Mouse (Mus musculus) heart, postnatal 0 days (tissue): ENCODE results near the gene Arhgef33. TPM values are rescaled to one million over a fixed set of nuclear protein-coding genes. Genes with fewer than 3 reads are reported as not detected.
A peak's percentile ranks its signal among the peaks of the same experiment; 100 is the strongest.

Experiments
- ATAC-seq: fragments of 200-750 bp; cut with Nextera tagmentation; 2 replicates; pipeline ENCODE4 v1.8.0; 2017; ENCODE audit warnings: low read depth, moderate number of reproducible peaks, moderate library complexity; ENCODE audit not compliant: insufficient read depth
- DNase-seq: peaks from one replicate; pipeline ENCODE4 v3.0.0-alpha.2; 2016; ENCODE audit warnings: low spot score
- H3K27ac ChIP-seq: fragments of 300-500 bp; sonication (generic); 2 replicates; pipeline ENCODE4 v1.5.1; 2014; ENCODE audit warnings: low read depth, mild to moderate bottlenecking
- H3K27me3 ChIP-seq: fragments of 300-500 bp; sonication (generic); 2 replicates; pipeline ENCODE4 v1.6.1; 2014; ENCODE audit warnings: low read length, mixed read lengths; ENCODE audit not compliant: control insufficient read depth, insufficient read depth
- H3K36me3 ChIP-seq: fragments of 300-500 bp; sonication (generic); replicated peaks from 2 replicates; pipeline ENCODE4 v1.6.1; 2014; ENCODE audit warnings: low read length, mixed read lengths; ENCODE audit not compliant: control insufficient read depth, insufficient read depth
- H3K4me1 ChIP-seq: fragments of 300-500 bp; sonication (generic); 2 replicates; pipeline ENCODE4 v1.6.1; 2014; ENCODE audit warnings: antibody characterized with exemption; ENCODE audit not compliant: control insufficient read depth, insufficient read depth
- H3K4me2 ChIP-seq: fragments of 300-500 bp; sonication (generic); 2 replicates; pipeline ENCODE4 v1.6.1; 2014; ENCODE audit warnings: low read depth, mild to moderate bottlenecking, low read length, moderate library complexity
- H3K4me3 ChIP-seq: fragments of 300-500 bp; sonication (generic); 2 replicates; pipeline ENCODE4 v1.5.1; 2014; ENCODE audit warnings: low read depth, low read length
- H3K9ac ChIP-seq: fragments of 300-500 bp; sonication (generic); replicated peaks from 2 replicates; pipeline ENCODE4 v1.6.1; 2014; ENCODE audit warnings: low read depth, low read length, mixed read lengths
- H3K9me3 ChIP-seq: fragments of 300-500 bp; sonication (generic); replicated peaks from 2 replicates; pipeline ENCODE4 v1.6.1; 2016; ENCODE audit warnings: low read length; ENCODE audit not compliant: control insufficient read depth
- CTCF ChIP-seq: IDR thresholded peaks from 2 replicates; pipeline ENCODE4 v1.5.1; 2016; ENCODE audit warnings: antibody characterized with exemption, control low read depth, low read depth
- EP300 ChIP-seq: IDR thresholded peaks from 2 replicates; pipeline ENCODE4 v1.6.1; 2016; ENCODE audit warnings: antibody characterized with exemption, low read depth
- WGBS: fragments of 180-500 bp; shearing (Covaris S2); extraction: QIAGEN DNeasy Blood & Tissue Kit; methylation state at CpG from one replicate; pipeline ENCODE4 v1.1.7; 2014; 5-methylcytosine and 5-hydroxymethylcytosine counted together
- polyA plus RNA-seq: library from polyadenylated mRNA; unstranded; fragments of >200 nt; fragmentation: Nextera tagmentation; extraction: Ambion mirVana; gene quantifications from 2 replicates; pipeline ENCODE4 v1.2.1, GENCODE M21; 2015
- total RNA-seq: library from RNA; depleted of rRNA; stranded (reverse); fragments of >200 nt; gene quantifications from 2 replicates; pipeline ENCODE4 v1.2.3, GENCODE M21; 2014; ENCODE audit warnings: low replicate concordance

The Arhgef33 gene
- total and polyA plus RNA-seq, 2 experiments from 2014 or later: 0.86 TPM; not detected in 1

DNA sequence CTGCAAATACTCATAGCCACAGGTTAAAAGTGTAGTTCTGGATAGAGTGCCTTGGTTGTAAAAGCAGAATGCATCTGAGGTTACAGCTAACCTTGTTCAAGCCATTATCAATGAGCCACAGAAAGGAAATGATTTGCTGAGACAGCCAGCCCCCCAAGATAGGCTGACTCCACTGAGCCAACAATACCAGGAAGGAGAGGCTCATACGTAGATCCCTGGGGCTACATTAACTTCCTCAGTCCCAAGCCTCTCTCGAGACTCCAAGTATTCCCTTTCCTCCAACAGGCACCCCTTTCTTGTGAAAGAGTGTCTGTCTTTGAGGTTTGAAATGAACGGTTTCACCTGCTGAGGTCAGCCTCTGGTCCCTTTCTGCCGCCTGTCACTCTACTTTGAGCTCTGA, 22.8 kb upstream of the Arhgef33 start:
- 56% methylated on average over 4 of the region's 4 CpGs for WGBS
- Histone ChIP-seq H3K36me3 (peaks cover 14% of the 10 kb centered on the region; the same call in 1 of the 2 replicates), H3K27me3 (no peaks in the 10 kb centered on the region), H3K4me2 (peak overlapping the region; percentile 21; the same call in 1 of the 2 replicates), H3K4me1 (peaks cover 7% of the 10 kb centered on the region; the same call in 1 of the 2 replicates), H3K9ac (no peak overlapping the region), H3K4me3 (no peak overlapping the region), H3K27ac (peak overlapping the region; percentile 34; the same call in 1 of the 2 replicates), H3K9me3 (no peaks in the 10 kb centered on the region)
- TF ChIP-seq EP300: no peak
- no peak for TF ChIP-seq CTCF
- DNase-seq (peak; percentile 11), ATAC-seq (no peak; the same call in 1 of the 2 replicates)

DNA sequence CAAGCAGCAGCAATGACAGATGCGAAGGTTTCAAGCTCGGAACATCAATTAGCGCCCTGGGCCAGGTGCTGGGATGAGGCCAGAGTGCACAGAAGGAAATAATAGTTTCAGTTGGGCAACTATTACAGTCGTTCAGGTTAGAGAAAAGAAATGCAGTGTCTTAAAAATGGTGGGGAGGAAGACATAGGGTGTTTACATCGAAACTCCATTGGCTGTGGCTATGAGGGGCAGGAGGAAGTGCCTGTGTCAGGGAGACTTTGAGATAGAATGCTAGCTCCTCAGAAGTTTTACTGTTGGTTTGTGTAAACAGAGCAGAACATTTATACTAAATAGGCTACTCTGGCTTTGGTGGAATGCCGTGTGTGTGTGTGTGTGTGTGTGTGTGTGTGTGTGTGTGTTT, 19.2 kb upstream of the Arhgef33 start:
- H3K4me1 ChIP-seq: peaks cover 8% of the 10 kb centered on the region; the same call in 1 of the 2 replicates
- no peak overlapping the region for H3K9ac ChIP-seq
- DNase-seq: no peak
- ATAC-seq: no peak
- H3K4me3 ChIP-seq: no peak overlapping the region
- WGBS: 77% methylated on average over 6 of the region's 6 CpGs
- H3K27me3 ChIP-seq: no peaks in the 10 kb centered on the region
- H3K36me3 ChIP-seq: no peaks in the 10 kb centered on the region
- H3K4me2 ChIP-seq: no peak overlapping the region
- H3K9me3 ChIP-seq: no peaks in the 10 kb centered on the region
- no peak overlapping the region for H3K27ac ChIP-seq
- TF ChIP-seq EP300: no peak
- no peak for TF ChIP-seq CTCF

DNA sequence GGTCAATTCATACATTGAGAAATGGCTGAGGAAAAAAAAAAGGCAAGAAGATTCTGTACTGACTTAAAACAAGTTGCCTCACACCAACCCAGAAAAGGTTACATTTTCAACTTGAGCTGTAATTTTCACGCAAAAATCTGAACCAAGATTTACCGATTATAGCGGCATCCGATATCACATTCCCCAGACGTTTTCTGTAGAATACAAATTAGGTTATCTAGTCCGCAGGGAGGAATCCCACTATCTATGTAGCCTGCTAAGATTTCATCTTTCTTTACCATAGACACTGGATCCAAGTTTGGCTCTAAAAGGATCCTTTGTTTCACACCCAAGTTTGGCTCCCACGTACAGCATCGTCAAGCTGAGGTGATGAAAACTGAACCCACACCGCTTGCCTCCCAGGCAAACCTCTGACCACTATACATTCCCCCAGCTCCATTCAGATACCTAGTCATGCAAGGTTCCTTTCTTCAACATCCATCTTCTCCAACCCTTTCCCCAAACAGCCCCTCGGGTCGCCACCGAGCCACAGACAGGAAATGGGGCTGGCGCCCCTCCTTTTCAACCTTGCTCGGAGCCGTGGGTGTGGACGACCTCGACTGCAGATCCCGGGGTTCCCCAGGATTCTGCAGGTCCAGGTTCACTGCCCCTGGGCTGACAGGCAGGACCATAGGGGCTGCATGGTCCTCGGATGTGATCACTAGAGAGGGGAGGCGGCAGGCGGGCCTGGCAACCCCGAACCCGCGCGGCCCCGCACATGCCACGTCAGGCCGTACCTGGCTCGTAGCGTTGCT, 17.7 kb upstream of the Arhgef33 start:
- Histone ChIP-seq H3K9ac (peak overlapping the region; percentile 81), H3K27ac (peak overlapping the region; percentile 71), H3K9me3 (no peaks in the 10 kb centered on the region), H3K4me1 (peaks cover 8% of the 10 kb centered on the region; the same call in 1 of the 2 replicates), H3K27me3 (no peaks in the 10 kb centered on the region), H3K4me2 (peak overlapping the region; percentile 94), H3K4me3 (peak overlapping the region; percentile 76), H3K36me3 (no peaks in the 10 kb centered on the region)
- DNase-seq (no peak), ATAC-seq (no peak; the same call in 1 of the 2 replicates)
- TF ChIP-seq EP300 (no peak), CTCF (no peak)
- WGBS: 1% methylated on average over 30 of the region's 30 CpGs

DNA sequence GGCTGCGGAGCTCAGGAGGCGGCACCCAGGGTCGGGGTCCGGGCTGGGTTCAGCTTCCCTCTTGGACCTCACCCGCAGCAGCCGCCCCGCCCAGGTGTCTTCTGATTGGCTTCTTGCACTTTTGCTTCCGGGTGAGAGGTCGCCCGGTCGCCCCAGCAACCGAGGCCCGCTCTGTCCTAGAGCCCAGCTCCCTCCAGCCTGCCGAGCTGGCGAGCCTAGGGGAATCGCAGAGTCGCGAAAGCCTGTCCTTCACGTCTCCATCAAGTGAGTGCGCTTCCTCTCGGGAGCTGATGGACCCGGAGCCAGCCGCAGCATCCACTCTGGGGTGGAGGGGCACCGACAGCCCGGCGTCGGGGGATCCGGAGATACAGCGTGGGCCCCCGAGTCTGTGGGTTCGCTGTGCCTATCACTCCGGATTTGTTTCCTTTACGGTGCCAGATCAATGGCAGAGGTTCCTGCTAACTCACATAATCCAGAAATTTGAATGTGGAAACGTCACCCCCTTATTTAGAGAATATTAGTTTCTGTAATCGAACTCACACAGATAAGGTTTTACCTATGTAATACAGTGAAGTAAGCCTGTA, 17.0 kb upstream of the Arhgef33 start, which contains the start of the genes Morn2 and Dhx57:
Morn2 (plus strand) TSS at position 130 of the 584 bp plus-strand sequence.
Dhx57 (minus strand) TSS at position 403 of the 584 bp plus-strand sequence.
- under 1% methylated on average over 35 of the region's 35 CpGs for WGBS
- peak within 1 kb of the TSS; percentile 81 for H3K9ac ChIP-seq
- ATAC-seq: peak; percentile 99

DNA sequence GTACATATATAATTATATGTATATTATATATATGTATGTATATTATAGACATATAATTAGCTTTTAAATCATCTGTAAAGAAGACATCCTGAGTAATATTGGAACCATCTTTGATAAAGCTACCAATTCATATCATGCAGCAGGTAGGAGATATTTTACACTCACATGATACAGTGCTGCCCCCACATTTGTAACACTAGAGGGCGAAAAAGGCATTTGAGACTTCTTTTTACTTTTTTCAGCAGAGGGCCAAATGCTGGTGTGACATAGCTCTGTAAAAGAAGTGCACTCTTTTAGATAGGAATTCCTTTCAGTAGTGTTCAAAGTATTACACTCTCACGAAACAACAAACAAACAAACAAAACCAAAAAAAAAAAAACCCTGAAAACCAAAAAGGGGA, 16.1 kb upstream of the Arhgef33 start:
- Histone ChIP-seq H3K4me1 (peaks cover 8% of the 10 kb centered on the region; the same call in 1 of the 2 replicates), H3K9ac (no peak overlapping the region), H3K27ac (no peak overlapping the region), H3K4me2 (no peak overlapping the region), H3K27me3 (no peaks in the 10 kb centered on the region), H3K36me3 (no peaks in the 10 kb centered on the region), H3K4me3 (no peak overlapping the region), H3K9me3 (no peaks in the 10 kb centered on the region)
- no peak for TF ChIP-seq EP300
- peak; percentile 83 for TF ChIP-seq CTCF
- WGBS: 14% methylated on average over 2 of the region's 2 CpGs
- ATAC-seq (no peak), DNase-seq (peak; percentile 58)

More for the DNA sequence above, 17.0 kb upstream of the Arhgef33 start, which contains the start of the genes Morn2 and Dhx57:
- peak within 1 kb of the TSS; percentile 94 for H3K4me2 ChIP-seq
- H3K36me3 ChIP-seq: no peaks in the 10 kb centered on the region
- H3K4me1 ChIP-seq: peaks cover 8% of the 10 kb centered on the region; the same call in 1 of the 2 replicates
- TF ChIP-seq CTCF (no peak), EP300 (no peak)
- DNase-seq: peak; percentile 91
- peak within 1 kb of the TSS; percentile 76 for H3K4me3 ChIP-seq
- H3K27ac ChIP-seq: peak within 1 kb of the TSS; percentile 83
- no peaks in the 10 kb centered on the region for H3K9me3 ChIP-seq
- no peaks in the 10 kb centered on the region for H3K27me3 ChIP-seq
